Mouse (Mus musculus): ENCODE data around the gene Pomp. TPM values are rescaled to one million over a fixed set of nuclear protein-coding genes. Genes with fewer than 3 reads are reported as not detected.
A peak's percentile ranks its signal among the peaks of the same experiment; 100 is the strongest.

Gene Pomp
- total and polyA plus RNA-seq, 2 experiments from 2014 or later = 116 to 312 TPM

DNA sequence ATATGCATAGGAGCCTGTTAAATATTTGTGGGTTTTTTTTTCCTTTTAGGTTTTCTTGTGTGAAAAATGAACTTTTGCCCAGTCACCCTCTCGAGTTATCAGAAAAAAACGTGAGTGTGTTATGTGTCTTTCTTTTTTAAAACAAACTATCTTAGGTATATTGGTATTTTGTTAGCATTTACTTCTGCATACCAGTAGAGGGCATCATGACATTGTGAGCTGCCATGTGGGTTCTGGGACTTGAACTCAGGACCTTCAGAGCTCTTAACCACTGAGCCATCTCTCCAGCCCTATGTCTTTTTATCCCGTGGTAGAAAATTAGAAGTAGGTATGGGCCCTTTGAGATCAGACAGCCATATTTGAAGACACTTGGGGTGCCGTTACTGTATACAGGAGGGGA is 8.4 kb downstream of the Pomp start:
- Histone ChIP-seq H3K4me3 (ENCODE audit: low read depth, low read length) (no peak overlapping the region), H3K27me3 (ENCODE audit: control insufficient read depth, insufficient read depth, low read length) (no peaks in the 10 kb centered on the region), H3K9me3 (replicated peaks; ENCODE audit: control insufficient read depth, low read length) (no peaks in the 10 kb centered on the region), H3K36me3 (replicated peaks; ENCODE audit: control insufficient read depth, insufficient read depth, low read length) (peaks cover 74% of the 10 kb centered on the region), H3K4me1 (ENCODE audit: control insufficient read depth, insufficient read depth) (no peaks in the 10 kb centered on the region), H3K27ac (ENCODE audit: low read depth) (no peak overlapping the region), H3K9ac (replicated peaks; ENCODE audit: low read depth, low read length) (no peak overlapping the region), H3K4me2 (ENCODE audit: low read depth, low read length) (no peak overlapping the region)
- TF ChIP-seq CTCF (IDR thresholded peaks at IDR 0.05; ENCODE audit: low read depth) (peak; percentile 16; the same call in 1 of the 2 replicates), EP300 (IDR thresholded peaks at IDR 0.05; ENCODE audit: low read depth) (no peak)
- no peak for DNase-seq (ENCODE audit: low spot score)
- WGBS = 88% methylated on average over 4 of the region's 4 CpGs
- no peak for ATAC-seq (ENCODE audit: insufficient read depth, low read depth)

GRCm38 (mm10) chr5:147869568-147869967 is 9.3 kb downstream of the Pomp start:
- no peak for DNase-seq (ENCODE audit: low spot score)
- Histone ChIP-seq H3K4me1 (ENCODE audit: control insufficient read depth, insufficient read depth) (no peaks in the 10 kb centered on the region), H3K36me3 (replicated peaks; ENCODE audit: control insufficient read depth, insufficient read depth, low read length) (peaks cover 75% of the 10 kb centered on the region), H3K4me2 (ENCODE audit: low read depth, low read length) (no peak overlapping the region), H3K9me3 (replicated peaks; ENCODE audit: control insufficient read depth, low read length) (no peaks in the 10 kb centered on the region), H3K4me3 (ENCODE audit: low read depth, low read length) (no peak overlapping the region), H3K27ac (ENCODE audit: low read depth) (no peak overlapping the region), H3K27me3 (ENCODE audit: control insufficient read depth, insufficient read depth, low read length) (no peaks in the 10 kb centered on the region), H3K9ac (replicated peaks; ENCODE audit: low read depth, low read length) (no peak overlapping the region)
- 83% methylated on average over 6 of the region's 6 CpGs for WGBS
- no peak for ATAC-seq (ENCODE audit: insufficient read depth, low read depth)
- TF ChIP-seq EP300 (IDR thresholded peaks at IDR 0.05; ENCODE audit: low read depth) (no peak), CTCF (IDR thresholded peaks at IDR 0.05; ENCODE audit: low read depth) (no peak)

GRCm38 (mm10) chr5:147870296-147870695 is 10.0 kb downstream of the Pomp start:
- Histone ChIP-seq H3K9me3 (replicated peaks; ENCODE audit: control insufficient read depth, low read length) (no peaks in the 10 kb centered on the region), H3K27me3 (ENCODE audit: control insufficient read depth, insufficient read depth, low read length) (no peaks in the 10 kb centered on the region), H3K27ac (ENCODE audit: low read depth) (no peak overlapping the region), H3K9ac (replicated peaks; ENCODE audit: low read depth, low read length) (no peak overlapping the region), H3K4me1 (ENCODE audit: control insufficient read depth, insufficient read depth) (no peaks in the 10 kb centered on the region), H3K36me3 (replicated peaks; ENCODE audit: control insufficient read depth, insufficient read depth, low read length) (peaks cover 76% of the 10 kb centered on the region), H3K4me3 (ENCODE audit: low read depth, low read length) (no peak overlapping the region), H3K4me2 (ENCODE audit: low read depth, low read length) (no peak overlapping the region)
- DNase-seq (ENCODE audit: low spot score) (no peak), ATAC-seq (ENCODE audit: insufficient read depth, low read depth) (no peak)
- no peak for TF ChIP-seq EP300 (IDR thresholded peaks at IDR 0.05; ENCODE audit: low read depth)
- WGBS = 88% methylated on average over 1 of the region's 1 CpGs

DNA sequence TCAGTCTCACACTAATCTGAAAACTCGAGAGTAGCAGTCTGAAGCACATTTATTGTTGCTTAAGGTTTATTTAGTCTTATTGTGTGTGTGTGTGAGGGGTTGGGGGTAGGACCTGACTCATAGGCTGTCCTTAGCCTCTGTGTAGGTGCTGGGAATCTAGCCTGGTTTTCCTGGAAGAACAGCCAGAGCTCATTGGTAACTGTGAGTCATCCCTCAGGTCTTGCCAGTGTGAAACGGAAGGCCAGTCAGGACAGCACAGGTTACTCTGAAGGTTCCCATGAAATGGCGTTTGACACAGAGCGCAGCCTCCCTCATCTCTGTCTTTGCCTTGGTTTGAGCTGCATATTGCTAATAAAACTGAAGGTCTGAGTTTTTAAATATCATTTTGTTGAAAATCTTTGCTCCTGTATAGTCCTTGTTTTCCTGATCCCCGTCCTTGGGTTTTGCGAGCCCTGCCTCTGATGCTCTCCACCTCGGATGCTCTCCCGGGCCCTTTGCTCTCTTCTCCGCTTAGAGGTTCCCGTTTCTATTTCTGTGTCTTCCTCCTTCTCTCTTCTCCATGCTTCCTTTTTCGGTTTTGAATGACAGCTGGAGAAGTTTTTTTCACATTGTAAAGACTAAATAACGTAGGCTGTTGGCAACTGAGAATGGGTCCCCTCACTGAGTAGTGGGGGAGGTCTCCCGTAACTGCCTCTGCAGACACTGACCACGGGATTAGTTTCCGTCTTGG is 11.0 kb downstream of the Pomp start:
- H3K27ac ChIP-seq (ENCODE audit: low read depth) = no peak overlapping the region
- no peaks in the 10 kb centered on the region for H3K9me3 ChIP-seq (replicated peaks; ENCODE audit: control insufficient read depth, low read length)
- TF ChIP-seq CTCF (IDR thresholded peaks at IDR 0.05; ENCODE audit: low read depth) (no peak), EP300 (IDR thresholded peaks at IDR 0.05; ENCODE audit: low read depth) (no peak)
- H3K36me3 ChIP-seq (replicated peaks; ENCODE audit: control insufficient read depth, insufficient read depth, low read length) = peaks cover 86% of the 10 kb centered on the region
- no peak for ATAC-seq (ENCODE audit: insufficient read depth, low read depth)
- WGBS = 85% methylated on average over 15 of the region's 15 CpGs
- H3K4me2 ChIP-seq (ENCODE audit: low read depth, low read length) = no peak overlapping the region
- no peaks in the 10 kb centered on the region for H3K27me3 ChIP-seq (ENCODE audit: control insufficient read depth, insufficient read depth, low read length)
- no peaks in the 10 kb centered on the region for H3K4me1 ChIP-seq (ENCODE audit: control insufficient read depth, insufficient read depth)
- no peak overlapping the region for H3K4me3 ChIP-seq (ENCODE audit: low read depth, low read length)
- H3K9ac ChIP-seq (replicated peaks; ENCODE audit: low read depth, low read length) = no peak overlapping the region
- no peak for DNase-seq (ENCODE audit: low spot score)

DNA sequence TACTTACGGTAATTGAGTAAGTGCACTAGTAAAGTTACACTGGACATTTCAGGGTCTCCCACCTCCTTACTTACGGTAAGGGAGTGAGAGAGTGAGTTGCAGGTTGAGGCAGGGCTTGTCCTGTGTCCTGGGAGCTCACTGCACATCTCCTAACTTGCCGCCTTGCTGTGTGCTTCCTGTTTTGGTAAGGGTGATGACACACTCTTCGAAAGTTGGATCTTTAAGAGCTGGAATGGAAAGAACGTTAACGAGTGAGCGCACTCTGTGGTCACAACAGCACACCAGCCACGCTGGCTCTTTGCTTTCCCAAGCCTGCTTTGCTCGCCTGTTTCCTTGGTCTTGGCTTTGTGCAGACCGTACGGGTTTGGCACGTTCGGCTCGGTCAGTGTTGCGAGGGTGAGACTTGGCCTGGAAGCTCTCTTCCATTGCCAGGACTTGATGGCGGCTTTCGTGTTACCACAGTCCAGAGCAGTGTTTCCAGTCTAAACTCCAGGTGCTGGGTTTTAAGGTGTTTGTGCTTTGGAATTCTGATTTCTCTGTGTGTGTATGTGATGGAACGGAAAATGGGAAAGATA is 14.3 kb downstream of the Pomp start:
- no peaks in the 10 kb centered on the region for H3K27me3 ChIP-seq (ENCODE audit: control insufficient read depth, insufficient read depth, low read length)
- H3K4me2 ChIP-seq (ENCODE audit: low read depth, low read length) = no peak overlapping the region
- H3K4me3 ChIP-seq (ENCODE audit: low read depth, low read length) = no peak overlapping the region
- no peak overlapping the region for H3K9ac ChIP-seq (replicated peaks; ENCODE audit: low read depth, low read length)
- 0 out of 2 replicates have a peak, but pooled peaks cover 5% of the 10 kb centered on the region for H3K9me3 ChIP-seq (replicated peaks; ENCODE audit: control insufficient read depth, low read length)
- WGBS = 90% methylated on average over 18 of the region's 18 CpGs
- no peak for TF ChIP-seq EP300 (IDR thresholded peaks at IDR 0.05; ENCODE audit: low read depth)
- TF ChIP-seq CTCF (IDR thresholded peaks at IDR 0.05; ENCODE audit: low read depth) = no peak
- H3K36me3 ChIP-seq (replicated peaks; ENCODE audit: control insufficient read depth, insufficient read depth, low read length) = peaks cover 85% of the 10 kb centered on the region
- H3K4me1 ChIP-seq (ENCODE audit: control insufficient read depth, insufficient read depth) = no peaks in the 10 kb centered on the region
- ATAC-seq (ENCODE audit: insufficient read depth, low read depth) (no peak), DNase-seq (ENCODE audit: low spot score) (no peak)
- no peak overlapping the region for H3K27ac ChIP-seq (ENCODE audit: low read depth)
